Mouse (Mus musculus) testis, adult 2 months (tissue): ENCODE measurements at regions not wholly inside any gene's neighbourhood (a gene's known extent, or its start where the extent isn't known, plus 50 kb on each side); places are given as distances from the start of the nearest gene placed in this dataset.

Experiments
- H3K27ac ChIP-seq: fragments of 200-500 bp; 2 replicates; pipeline ENCODE4 v1.5.1; 2012; ENCODE audit warnings: low read depth, low read length; ENCODE audit not compliant: control insufficient read depth, insufficient read depth
- H3K27me3 ChIP-seq: fragments of 200-500 bp; 2 replicates; pipeline ENCODE4 v1.6.1; 2012; ENCODE audit warnings: mild to moderate bottlenecking, low read length, moderate library complexity; ENCODE audit not compliant: control insufficient read depth, insufficient read depth
- H3K36me3 ChIP-seq: fragments of 200-500 bp; 2 replicates; pipeline ENCODE4 v1.6.1; 2012; ENCODE audit warnings: mild to moderate bottlenecking, low read length; ENCODE audit not compliant: control insufficient read depth, insufficient read depth
- H3K4me1 ChIP-seq: fragments of 200-500 bp; 2 replicates; pipeline ENCODE4 v1.6.1; 2012; ENCODE audit warnings: low read length; ENCODE audit not compliant: control insufficient read depth, insufficient read depth
- H3K4me3 ChIP-seq: fragments of 200-500 bp; 2 replicates; pipeline ENCODE4 v1.5.1; 2012; ENCODE audit warnings: low read depth, mild to moderate bottlenecking, low read length, moderate library complexity, mixed read lengths; ENCODE audit not compliant: control insufficient read depth
- CTCF ChIP-seq: fragments of 200-500 bp; IDR thresholded peaks from 2 replicates; pipeline ENCODE4 v1.5.1; 2012; ENCODE audit warnings: low read depth, mild to moderate bottlenecking, inconsistent platforms, low read length, moderate library complexity; ENCODE audit not compliant: control insufficient read depth, insufficient read depth, insufficient replicate concordance
- POLR2A ChIP-seq: fragments of 200-500 bp; IDR thresholded peaks from 2 replicates; pipeline ENCODE4 v1.6.1; 2012; ENCODE audit warnings: low read depth, mild to moderate bottlenecking, inconsistent platforms, low read length, moderate library complexity; ENCODE audit not compliant: control insufficient read depth

DNA sequence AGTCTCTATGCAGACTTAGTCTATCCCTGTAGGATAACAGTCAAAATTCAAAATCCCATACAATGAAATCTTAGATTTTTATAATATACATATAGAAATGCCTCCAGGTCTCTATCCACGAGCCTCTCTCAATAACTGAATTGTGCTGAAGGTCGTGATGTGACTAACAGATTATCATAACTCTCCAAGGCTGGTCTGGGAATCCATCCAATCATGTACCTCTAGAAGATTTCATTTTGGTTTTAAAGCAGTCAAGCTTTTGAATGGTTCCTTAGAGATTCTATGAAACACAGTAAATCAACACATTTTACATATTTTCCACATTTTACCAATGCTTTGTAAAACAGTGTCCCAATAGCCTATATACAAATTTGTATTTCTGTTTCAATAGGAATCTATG, 557.7 kb upstream of the Gm11114 start:
- H3K27ac ChIP-seq: no peak overlapping the region
- no peak for TF ChIP-seq POLR2A
- no peak for TF ChIP-seq CTCF
- H3K4me1 ChIP-seq: no peaks in the 10 kb centered on the region
- H3K4me3 ChIP-seq: no peak overlapping the region
- no peaks in the 10 kb centered on the region for H3K36me3 ChIP-seq
- H3K27me3 ChIP-seq: no peaks in the 10 kb centered on the region

DNA sequence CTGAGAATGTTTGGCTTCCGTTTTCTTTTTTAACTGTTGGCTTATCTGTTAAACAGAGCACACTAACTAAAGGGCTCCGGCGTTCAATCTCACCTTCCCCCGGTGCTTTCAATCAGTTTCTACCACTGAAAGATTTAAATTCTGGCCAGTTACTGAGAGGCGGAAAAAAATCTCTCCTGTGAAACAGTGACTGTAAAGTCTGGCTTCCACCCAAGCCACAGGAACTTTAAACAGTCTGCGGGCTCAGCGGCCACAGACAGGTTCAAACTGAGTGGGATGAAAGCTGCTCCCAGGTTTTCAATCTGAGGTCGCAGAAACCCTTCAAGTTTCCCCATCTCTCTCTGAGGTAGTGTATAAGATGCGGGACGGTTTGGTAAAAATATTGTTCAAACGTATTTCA, 538.2 kb upstream of the Gm11114 start:
- H3K27me3 ChIP-seq: no peaks in the 10 kb centered on the region
- H3K4me1 ChIP-seq: no peaks in the 10 kb centered on the region

DNA sequence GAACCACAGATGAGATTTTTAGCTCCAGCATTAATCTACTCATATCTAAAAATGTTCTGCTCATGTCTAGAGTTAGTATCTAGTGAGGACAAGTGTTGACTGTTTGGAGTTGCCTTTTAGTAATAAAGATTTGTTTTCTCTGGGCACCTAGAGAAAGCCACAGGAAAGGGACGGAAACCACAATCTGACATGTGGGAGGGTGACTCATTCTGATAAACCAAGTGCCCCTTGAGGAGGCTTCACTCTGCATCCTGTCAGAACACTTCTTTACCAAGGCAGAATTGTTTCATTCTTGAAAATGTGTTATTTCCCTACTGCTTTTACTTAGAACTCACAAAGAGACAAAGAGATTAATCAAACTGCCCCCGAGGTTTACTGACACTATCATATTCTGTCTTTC, 537.4 kb upstream of the Gm11114 start:
- no peak overlapping the region for H3K27ac ChIP-seq
- H3K4me3 ChIP-seq: no peak overlapping the region
- H3K27me3 ChIP-seq: no peaks in the 10 kb centered on the region
- H3K36me3 ChIP-seq: no peaks in the 10 kb centered on the region
- no peak for TF ChIP-seq CTCF
- TF ChIP-seq POLR2A: no peak
- H3K4me1 ChIP-seq: no peaks in the 10 kb centered on the region

More for the DNA sequence above, 538.2 kb upstream of the Gm11114 start:
- TF ChIP-seq POLR2A: no peak
- no peak for TF ChIP-seq CTCF
- Histone ChIP-seq H3K27ac (no peak overlapping the region; the same call in 1 of the 2 replicates), H3K4me3 (peak overlapping the region; percentile 61), H3K36me3 (no peaks in the 10 kb centered on the region)

DNA sequence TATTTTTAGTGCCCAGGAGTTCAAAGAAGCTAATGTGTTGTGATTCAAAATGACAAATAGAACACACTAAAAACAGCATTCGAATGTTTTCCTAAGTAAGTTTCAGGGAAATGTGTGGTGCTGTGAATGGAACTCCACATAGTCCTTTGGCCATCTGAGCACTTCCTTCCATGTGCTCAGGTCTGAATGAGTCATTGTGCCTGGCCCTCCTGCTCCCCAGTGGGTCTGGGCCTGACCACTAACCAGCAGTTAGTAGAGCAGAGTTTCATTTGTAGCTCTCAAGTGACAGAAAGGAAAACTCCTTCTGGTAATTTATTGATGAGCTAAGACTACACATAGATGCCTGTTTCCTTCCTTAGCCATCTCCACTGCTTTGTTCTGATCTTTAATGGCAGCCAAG, 533.4 kb upstream of the Gm11114 start:
- Histone ChIP-seq H3K36me3 (no peaks in the 10 kb centered on the region), H3K4me3 (no peak overlapping the region), H3K27ac (no peak overlapping the region), H3K27me3 (no peaks in the 10 kb centered on the region), H3K4me1 (no peaks in the 10 kb centered on the region)
- TF ChIP-seq CTCF: no peak

DNA sequence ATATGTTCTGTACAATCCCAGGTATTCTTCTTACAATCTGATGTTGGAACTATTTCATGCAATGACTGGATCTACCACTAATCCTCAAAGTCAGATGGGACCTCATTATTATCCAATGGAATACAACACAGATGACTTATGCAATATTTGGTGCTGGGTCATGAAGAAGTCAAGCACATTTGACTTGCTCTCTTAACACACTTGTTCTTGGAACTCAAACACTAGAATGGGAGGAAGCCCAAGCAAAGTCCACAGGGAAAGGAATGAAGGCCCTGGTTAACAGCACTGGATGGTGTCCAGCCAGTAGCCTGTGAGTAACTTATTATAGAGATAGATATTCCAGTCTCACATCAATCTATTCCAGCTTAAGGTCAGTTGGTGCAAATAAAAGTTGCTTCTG, 486.8 kb upstream of the Gm11114 start:
- TF ChIP-seq CTCF (no peak), POLR2A (no peak)
- no peak overlapping the region for H3K27ac ChIP-seq
- H3K4me1 ChIP-seq: no peaks in the 10 kb centered on the region
- no peak overlapping the region for H3K4me3 ChIP-seq
- H3K27me3 ChIP-seq: no peaks in the 10 kb centered on the region
- H3K36me3 ChIP-seq: no peaks in the 10 kb centered on the region

DNA sequence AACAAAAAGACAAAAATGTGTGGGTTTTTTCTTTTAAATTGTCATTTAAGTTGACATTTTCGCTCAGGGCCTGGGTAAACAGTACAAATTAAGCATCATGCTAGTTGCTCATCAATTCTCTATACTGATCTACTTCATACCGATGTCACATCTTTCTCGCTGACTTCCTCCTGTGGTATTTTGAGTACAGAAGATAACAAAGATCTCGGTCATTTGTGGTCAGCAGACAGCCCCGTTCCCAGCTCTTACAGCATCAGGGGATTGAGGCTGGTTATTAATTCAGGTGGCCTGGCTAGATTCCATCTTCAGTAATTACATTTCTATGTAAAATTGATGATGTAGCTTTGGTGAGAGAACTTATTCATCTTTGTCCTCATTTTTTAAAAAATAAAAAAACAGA, 483.6 kb upstream of the Gm11114 start:
- TF ChIP-seq CTCF: no peak
- TF ChIP-seq POLR2A: no peak
- H3K36me3 ChIP-seq: no peaks in the 10 kb centered on the region
- H3K4me3 ChIP-seq: no peak overlapping the region
- H3K4me1 ChIP-seq: no peaks in the 10 kb centered on the region
- H3K27me3 ChIP-seq: no peaks in the 10 kb centered on the region
- H3K27ac ChIP-seq: no peak overlapping the region

DNA sequence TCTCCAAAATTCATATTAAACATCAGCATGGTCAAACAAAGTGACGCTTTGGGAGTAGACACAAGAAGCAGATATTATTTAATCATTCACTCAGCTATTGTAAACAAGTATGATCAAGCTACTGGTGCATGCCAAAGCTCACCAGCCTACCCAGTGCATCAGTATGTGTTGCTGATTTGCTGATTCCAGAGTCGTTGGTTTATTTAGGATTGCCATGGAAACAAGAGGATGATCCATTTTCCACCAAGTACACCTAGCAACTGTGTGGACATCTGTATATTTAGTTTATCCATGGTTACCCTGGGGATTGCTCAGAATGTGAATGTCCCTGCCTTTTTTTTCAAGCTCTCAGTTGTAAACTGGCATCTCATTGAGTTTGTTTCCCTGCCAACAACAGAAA, 481.9 kb upstream of the Gm11114 start:
- Histone ChIP-seq H3K36me3 (no peaks in the 10 kb centered on the region), H3K4me1 (no peaks in the 10 kb centered on the region), H3K27ac (no peak overlapping the region), H3K4me3 (no peak overlapping the region), H3K27me3 (no peaks in the 10 kb centered on the region)
- TF ChIP-seq POLR2A: no peak
- TF ChIP-seq CTCF: no peak

DNA sequence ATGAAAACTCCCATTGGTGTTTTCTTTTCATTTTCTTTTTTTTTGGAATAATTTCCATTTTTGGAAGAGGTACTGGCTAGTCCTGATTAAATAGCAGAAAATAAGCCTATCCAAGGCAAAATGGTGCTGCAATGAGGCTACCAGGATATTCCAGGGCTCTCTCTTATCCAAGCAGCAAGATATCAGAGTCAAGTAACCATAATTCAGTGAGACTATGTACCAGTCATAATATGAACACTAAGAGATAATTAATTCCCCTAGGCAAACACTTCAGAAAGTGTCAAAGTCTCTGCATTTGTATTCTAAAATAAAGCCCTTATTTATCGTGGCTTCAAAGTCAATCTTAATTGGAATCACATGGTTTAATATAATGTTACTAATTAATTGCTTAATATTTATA, 475.1 kb upstream of the Gm11114 start:
- Histone ChIP-seq H3K27ac (no peak overlapping the region), H3K27me3 (no peaks in the 10 kb centered on the region), H3K4me1 (no peaks in the 10 kb centered on the region), H3K36me3 (no peaks in the 10 kb centered on the region), H3K4me3 (no peak overlapping the region)
- TF ChIP-seq CTCF (no peak), POLR2A (no peak)
